Mouse (Mus musculus) liver, embryonic 13.5 days (tissue): ENCODE data around the gene Jmjd7. TPM values are rescaled to one million over a fixed set of nuclear protein-coding genes. Genes with fewer than 3 reads are reported as not detected.

ENCODE experiments used
- ATAC-seq: fragments of 200-750 bp; cut with Nextera tagmentation; 2 replicates; pipeline ENCODE4 v1.8.0; 2017; ENCODE audit warnings: low read depth, mild to moderate bottlenecking, moderate number of reproducible peaks, moderate library complexity
- DNase-seq: peaks from one replicate; pipeline ENCODE4 v3.0.0; 2022
- H3K27ac ChIP-seq: fragments of 300-500 bp; sonication (generic); 2 replicates; pipeline ENCODE4 v1.5.1; 2015; ENCODE audit warnings: moderate library complexity, mild to moderate bottlenecking, inconsistent platforms
- H3K27me3 ChIP-seq: fragments of 300-500 bp; sonication (generic); 2 replicates; pipeline ENCODE4 v1.6.1; 2015; ENCODE audit warnings: mild to moderate bottlenecking, inconsistent platforms
- H3K36me3 ChIP-seq: fragments of 300-500 bp; sonication (generic); 2 replicates; pipeline ENCODE4 v1.6.1; 2015; ENCODE audit warnings: mild to moderate bottlenecking, inconsistent platforms
- H3K4me1 ChIP-seq: fragments of 300-500 bp; sonication (generic); replicated peaks from 2 replicates; pipeline ENCODE4 v1.6.1; 2015; ENCODE audit warnings: inconsistent platforms
- H3K4me2 ChIP-seq: fragments of 300-500 bp; sonication (generic); 2 replicates; pipeline ENCODE4 v1.6.1; 2015; ENCODE audit warnings: inconsistent platforms, mild to moderate bottlenecking, moderate library complexity
- H3K4me3 ChIP-seq: fragments of 300-500 bp; sonication (generic); replicated peaks from 2 replicates; pipeline ENCODE4 v1.5.1; 2015; ENCODE audit warnings: mild to moderate bottlenecking, inconsistent platforms
- H3K9ac ChIP-seq: fragments of 300-500 bp; sonication (generic); 2 replicates; pipeline ENCODE4 v1.6.1; 2015; ENCODE audit warnings: mild to moderate bottlenecking, inconsistent platforms
- H3K9me3 ChIP-seq: fragments of 300-500 bp; sonication (generic); replicated peaks from 2 replicates; pipeline ENCODE4 v1.6.1; 2016; ENCODE audit warnings: inconsistent platforms
- WGBS: fragments of 180-500 bp; shearing (Covaris S2); methylation state at CpG from one replicate; pipeline ENCODE4 v1.1.7; 2015; ENCODE audit not compliant: insufficient replicate concordance; 5-methylcytosine and 5-hydroxymethylcytosine counted together
- microRNA-seq: library from miRNA; unstranded; fragments of <30 nt; microRNA quantifications from one replicate; pipeline ENCODE4, GENCODE M21; 2016
- polyA plus RNA-seq: library from polyadenylated mRNA; unstranded; fragments of >200 nt; fragmentation: Nextera tagmentation; extraction: Ambion mirVana; gene quantifications from 2 replicates; pipeline ENCODE4 v1.2.1, GENCODE M21; 2015

The Jmjd7 gene
- polyA plus RNA-seq, 1 experiment from 2014 or later, result 8.2 TPM

GRCm38 (mm10) chr2:120062248-120062647 lies 35.0 kb downstream of the Jmjd7 start:
- H3K9me3 ChIP-seq, result no peaks in the 10 kb centered on the region
- H3K4me2 ChIP-seq, result no peak overlapping the region
- no peak overlapping the region for H3K27ac ChIP-seq
- H3K27me3 ChIP-seq, result peaks cover 4% of the 10 kb centered on the region; the same call in 1 of the 2 replicates
- no peaks in the 10 kb centered on the region for H3K36me3 ChIP-seq
- WGBS, result 69% methylated on average over 8 of the region's 8 CpGs
- no peak for ATAC-seq
- H3K4me3 ChIP-seq, result no peak overlapping the region
- H3K9ac ChIP-seq, result no peak overlapping the region
- H3K4me1 ChIP-seq, result no peaks in the 10 kb centered on the region
- no peak for DNase-seq

GRCm38 (mm10) chr2:120064639-120065038 lies 37.4 kb downstream of the Jmjd7 start:
- 58% methylated on average over 6 of the region's 6 CpGs for WGBS
- no peak overlapping the region for H3K9ac ChIP-seq

GRCm38 (mm10) chr2:120065243-120065642 lies 38.0 kb downstream of the Jmjd7 start:
- no peak for ATAC-seq
- 76% methylated on average over 10 of the region's 10 CpGs for WGBS

More at GRCm38 (mm10) chr2:120064639-120065038, 37.4 kb downstream of the Jmjd7 start:
- Histone ChIP-seq H3K4me3 (no peak overlapping the region), H3K27ac (no peak overlapping the region), H3K4me1 (no peaks in the 10 kb centered on the region), H3K4me2 (no peak overlapping the region), H3K36me3 (no peaks in the 10 kb centered on the region), H3K9me3 (no peaks in the 10 kb centered on the region), H3K27me3 (no peaks in the 10 kb centered on the region)
- DNase-seq (no peak), ATAC-seq (no peak)

GRCm38 (mm10) chr2:120066224-120066623 lies 38.9 kb downstream of the Jmjd7 start:
- Histone ChIP-seq H3K27me3 (no peaks in the 10 kb centered on the region), H3K9ac (no peak overlapping the region), H3K4me2 (no peak overlapping the region), H3K4me3 (no peak overlapping the region), H3K27ac (no peak overlapping the region), H3K4me1 (no peaks in the 10 kb centered on the region), H3K9me3 (no peaks in the 10 kb centered on the region), H3K36me3 (no peaks in the 10 kb centered on the region)
- ATAC-seq (no peak), DNase-seq (no peak)
- WGBS, result 65% methylated on average over 3 of the region's 3 CpGs

More at GRCm38 (mm10) chr2:120065243-120065642, 38.0 kb downstream of the Jmjd7 start:
- Histone ChIP-seq H3K36me3 (no peaks in the 10 kb centered on the region), H3K9me3 (no peaks in the 10 kb centered on the region), H3K9ac (no peak overlapping the region), H3K27me3 (no peaks in the 10 kb centered on the region), H3K4me3 (no peak overlapping the region), H3K4me2 (no peak overlapping the region), H3K27ac (no peak overlapping the region), H3K4me1 (no peaks in the 10 kb centered on the region)
- DNase-seq, result no peak

- no peak overlapping the region for H3K9ac ChIP-seq
- no peak overlapping the region for H3K27ac ChIP-seq
- no peak overlapping the region for H3K4me2 ChIP-seq
- no peak overlapping the region for H3K4me3 ChIP-seq
- 47% methylated on average over 16 of the region's 16 CpGs for WGBS
- DNase-seq (no peak), ATAC-seq (no peak)
- H3K9me3 ChIP-seq, result no peaks in the 10 kb centered on the region
- H3K36me3 ChIP-seq, result no peaks in the 10 kb centered on the region
- H3K27me3 ChIP-seq, result no peaks in the 10 kb centered on the region
- no peaks in the 10 kb centered on the region for H3K4me1 ChIP-seq
Measured at GRCm38 (mm10) chr2:120068555-120069465, 41.5 kb downstream of the Jmjd7 start.

GRCm38 (mm10) chr2:120069466-120069990 lies 42.2 kb downstream of the Jmjd7 start:
- H3K27me3 ChIP-seq, result no peaks in the 10 kb centered on the region; the same call in 1 of the 2 replicates

GRCm38 (mm10) chr2:120074096-120074495 lies 46.8 kb downstream of the Jmjd7 start:
- H3K4me3 ChIP-seq, result no peak overlapping the region
- no peak overlapping the region for H3K27ac ChIP-seq
- H3K27me3 ChIP-seq, result peaks cover 29% of the 10 kb centered on the region
- DNase-seq, result no peak
- no peak overlapping the region for H3K9ac ChIP-seq
- ATAC-seq, result no peak
- no peaks in the 10 kb centered on the region for H3K9me3 ChIP-seq
- H3K36me3 ChIP-seq, result no peaks in the 10 kb centered on the region
- H3K4me1 ChIP-seq, result peaks cover 7% of the 10 kb centered on the region; the same call in 1 of the 2 replicates
- WGBS, result 72% methylated on average over 4 of the region's 4 CpGs
- no peak overlapping the region for H3K4me2 ChIP-seq

More at GRCm38 (mm10) chr2:120069466-120069990, 42.2 kb downstream of the Jmjd7 start:
- Histone ChIP-seq H3K4me1 (no peaks in the 10 kb centered on the region), H3K36me3 (no peaks in the 10 kb centered on the region), H3K9ac (no peak overlapping the region), H3K27ac (no peak overlapping the region), H3K4me2 (no peak overlapping the region), H3K9me3 (no peaks in the 10 kb centered on the region), H3K4me3 (no peak overlapping the region)
- ATAC-seq, result no peak
- 57% methylated on average over 8 of the region's 8 CpGs for WGBS
- DNase-seq, result no peak

GRCm38 (mm10) chr2:120076076-120076705 lies 48.9 kb downstream of the Jmjd7 start:
- Histone ChIP-seq H3K36me3 (no peaks in the 10 kb centered on the region), H3K4me1 (peaks cover 7% of the 10 kb centered on the region; the same call in 1 of the 2 replicates), H3K27ac (no peak overlapping the region), H3K4me3 (peak overlapping the region; percentile 33), H3K27me3 (peaks cover 34% of the 10 kb centered on the region), H3K9ac (no peak overlapping the region), H3K4me2 (peak overlapping the region; percentile 57), H3K9me3 (no peaks in the 10 kb centered on the region)
- DNase-seq (no peak), ATAC-seq (0 out of 2 replicates have a peak, but pooled peaks have one; percentile 34)
- 4% methylated on average over 36 of the region's 36 CpGs for WGBS

Small RNA genes within 50 kb of the gene (microRNA-seq; reads per million reads assigned to microRNA genes)
- gene Mir7665, result not detected

Other genes starting within 250 kb of the Jmjd7 start
- gene Rpap1, start 239.9 kb upstream of the Jmjd7 start, polyA plus RNA-seq, result 10.2 and 11.9 TPM in 2 replicates
- gene Tyro3, start 229.8 kb upstream of the Jmjd7 start, polyA plus RNA-seq, result 1.5 TPM in 2 replicates
- gene Mga, start 130.3 kb upstream of the Jmjd7 start, polyA plus RNA-seq, result 6.6 and 8.0 TPM in 2 replicates
- 0.28 and 0.57 TPM in 2 replicates for gene Mapkbp1, start 54.8 kb upstream of the Jmjd7 start, polyA plus RNA-seq
- 0.35 and 0.46 TPM in 2 replicates for gene Gm28042, start within 50 bp of the Jmjd7 start, polyA plus RNA-seq
- 0.14 TPM in 2 replicates for gene Pla2g4b, start 5.9 kb downstream of the Jmjd7 start, polyA plus RNA-seq
- gene Ehd4, start 127.1 kb downstream of the Jmjd7 start, polyA plus RNA-seq, result 27.2 and 30.8 TPM in 2 replicates
- gene Pla2g4e, start 217.9 kb downstream of the Jmjd7 start, polyA plus RNA-seq, result 0.02 TPM in 1 of 2 replicates, not detected in the other